Mouse (Mus musculus) MEL (cell line): ENCODE measurements around the gene Polr2h. TPM values are rescaled to one million over a fixed set of nuclear protein-coding genes. Genes with fewer than 3 reads are reported as not detected.

Experiments
- DNase-seq: peaks from one replicate; pipeline ENCODE4 v3.0.0; 2011; ENCODE audit warnings: low read depth, low spot score
- H3K27ac ChIP-seq: 2 replicates; pipeline ENCODE4 v1.5.1; 2012; ENCODE audit warnings: low read depth, mild to moderate bottlenecking, control low read depth, low read length, moderate library complexity; ENCODE audit not compliant: control insufficient read depth
- H3K27me3 ChIP-seq, 2 experiments: fragments of 150-350 bp in 1 of 2; sonication (generic) in 1 of 2; 2 replicates each; pipeline ENCODE4 v1.6.1; 2012; ENCODE audit warnings: low read length in 2 of 2, mild to moderate bottlenecking in 2 of 2, improper control_type of control experiment in 1 of 2, moderate library complexity in 1 of 2; ENCODE audit not compliant: insufficient read depth in 2 of 2, control insufficient read depth in 1 of 2
- H3K36me3 ChIP-seq, 2 experiments: 2 replicates each; pipeline ENCODE4 v1.6.1; 2012 to 2014; ENCODE audit warnings: low read length in 2 of 2, improper control_type of control experiment in 1 of 2, inconsistent platforms in 1 of 2, mild to moderate bottlenecking in 1 of 2; ENCODE audit not compliant: insufficient read depth in 2 of 2, control insufficient read depth in 1 of 2
- H3K4me1 ChIP-seq, 2 experiments: fragments of 150-350 bp in 1 of 2; sonication (generic) in 1 of 2; 2 replicates each; pipeline ENCODE4 v1.6.1; 2012; ENCODE audit warnings: low read length in 2 of 2, improper control_type of control experiment in 1 of 2, mild to moderate bottlenecking in 1 of 2; ENCODE audit not compliant: insufficient read depth in 2 of 2, control insufficient read depth in 1 of 2
- H3K4me3 ChIP-seq, 2 experiments: fragments of 150-350 bp in 1 of 2; sonication (generic) in 1 of 2; 2 replicates each; pipeline ENCODE4 v1.5.1; 2012; ENCODE audit warnings: low read depth in 2 of 2, low read length in 2 of 2, mild to moderate bottlenecking in 2 of 2, moderate library complexity in 2 of 2, control low read depth in 1 of 2, improper control_type of control experiment in 1 of 2; ENCODE audit not compliant: control insufficient read depth in 1 of 2, insufficient read depth in 1 of 2
- H3K79me2 ChIP-seq: 2 replicates; pipeline ENCODE4 v1.6.1; 2012; ENCODE audit warnings: mild to moderate bottlenecking, low read length, moderate library complexity; ENCODE audit not compliant: control insufficient read depth, poor library complexity, insufficient read depth
- H3K9ac ChIP-seq: 2 replicates; pipeline ENCODE4 v1.6.1; 2012; ENCODE audit warnings: low read depth, mild to moderate bottlenecking, control low read depth, low read length, moderate library complexity; ENCODE audit not compliant: control insufficient read depth, poor library complexity, severe bottlenecking
- H3K9me3 ChIP-seq: fragments of 150-350 bp; sonication (generic); replicated peaks from 2 replicates; pipeline ENCODE4 v1.6.1; 2012; ENCODE audit warnings: mild to moderate bottlenecking, low read length, improper control_type of control experiment, moderate library complexity; ENCODE audit not compliant: insufficient read depth
- BHLHE40 ChIP-seq: IDR thresholded peaks from 2 replicates; pipeline ENCODE4 v1.6.1; 2012; ENCODE audit warnings: low read depth, mild to moderate bottlenecking, inconsistent platforms, low read length, improper control_type of control experiment, borderline replicate concordance
- CHD2 ChIP-seq: IDR thresholded peaks from 2 replicates; pipeline ENCODE4 v1.6.1; 2011; ENCODE audit warnings: low read length, improper control_type of control experiment
- KAT2A ChIP-seq: conservative IDR thresholded peaks from 2 replicates; pipeline ENCODE4 v1.6.1; 2012; ENCODE audit warnings: low read depth, low read length, improper control_type of control experiment, inconsistent platforms
- MAFK ChIP-seq: IDR thresholded peaks from 2 replicates; pipeline ENCODE4 v1.6.1; 2011; ENCODE audit warnings: low read depth, mild to moderate bottlenecking, low read length, improper control_type of control experiment, borderline replicate concordance
- MAZ ChIP-seq: IDR thresholded peaks from 2 replicates; pipeline ENCODE4 v1.6.1; 2012; ENCODE audit warnings: low read depth, mild to moderate bottlenecking, inconsistent platforms, low read length, improper control_type of control experiment
- MEF2A ChIP-seq: IDR thresholded peaks from 2 replicates; pipeline ENCODE4 v1.6.1; 2014; ENCODE audit warnings: low read depth, mild to moderate bottlenecking, inconsistent platforms, low read length, improper control_type of control experiment; ENCODE audit not compliant: poor library complexity, insufficient replicate concordance, severe bottlenecking; ENCODE audit errors: extremely low read depth
- MXI1 ChIP-seq: IDR thresholded peaks from 2 replicates; pipeline ENCODE4 v1.6.1; 2011; ENCODE audit warnings: mild to moderate bottlenecking, low read depth, low read length, improper control_type of control experiment
- NELFE ChIP-seq: IDR thresholded peaks from 2 replicates; pipeline ENCODE4 v1.6.1; 2011; ENCODE audit warnings: low read depth, low read length, improper control_type of control experiment
- POLR2A ChIP-seq, 2 experiments: IDR thresholded peaks; 2 replicates each; pipeline ENCODE4 v1.6.1; 2011 to 2012; ENCODE audit warnings: low read length in 2 of 2, mild to moderate bottlenecking in 2 of 2, control low read depth in 1 of 2, improper control_type of control experiment in 1 of 2, low read depth in 1 of 2, moderate library complexity in 1 of 2; ENCODE audit not compliant: control insufficient read depth in 1 of 2, insufficient read depth in 1 of 2, poor library complexity in 1 of 2
- POLR2AphosphoS2 ChIP-seq: IDR thresholded peaks from 2 replicates; pipeline ENCODE4 v1.6.1; 2011; ENCODE audit warnings: low read length, improper control_type of control experiment
- RCOR1 ChIP-seq: IDR thresholded peaks from 2 replicates; pipeline ENCODE4 v1.6.1; 2012; ENCODE audit warnings: low read depth, mild to moderate bottlenecking, inconsistent platforms, low read length, improper control_type of control experiment
- SIN3A ChIP-seq: IDR thresholded peaks from 2 replicates; pipeline ENCODE4 v1.6.1; 2012; ENCODE audit warnings: low read length, improper control_type of control experiment, inconsistent platforms
- SMC3 ChIP-seq: IDR thresholded peaks from 2 replicates; pipeline ENCODE4 v1.6.1; 2011; ENCODE audit warnings: low read depth, low read length, improper control_type of control experiment
- TAL1 ChIP-seq: IDR thresholded peaks from 2 replicates; pipeline ENCODE4 v1.6.1; 2012; ENCODE audit warnings: mild to moderate bottlenecking, inconsistent platforms, low read length, moderate library complexity, mixed read lengths
- TCF12 ChIP-seq: IDR thresholded peaks from 2 replicates; pipeline ENCODE4 v1.6.1; 2014; ENCODE audit warnings: low read depth, mild to moderate bottlenecking, inconsistent platforms, low read length, improper control_type of control experiment, moderate library complexity
- ZC3H11A ChIP-seq: IDR thresholded peaks from 2 replicates; pipeline ENCODE4 v1.6.1; 2012; ENCODE audit warnings: low read depth, mild to moderate bottlenecking, inconsistent platforms, low read length, improper control_type of control experiment
- ZKSCAN1 ChIP-seq: IDR thresholded peaks from 2 replicates; pipeline ENCODE4 v1.6.1; 2012; ENCODE audit warnings: low read depth, mild to moderate bottlenecking, inconsistent platforms, low read length, improper control_type of control experiment, moderate library complexity
- polyA plus RNA-seq, 2 experiments: library from polyadenylated mRNA; stranded (reverse) in 1 of 2; unstranded in 1 of 2; fragments of >175 nt in 1 of 2; fragments of >200 nt in 1 of 2; gene quantifications; 2 replicates each; pipeline versions ENCODE4 v1.2.1 to v1.2.4; 2012; ENCODE audit warnings: low replicate concordance in 2 of 2, low read depth in 1 of 2; ENCODE audit not compliant: insufficient read length in 2 of 2, insufficient read depth in 1 of 2, missing spikeins in 1 of 2
- total RNA-seq: library from RNA; depleted of rRNA; stranded (reverse); fragments of 300-350 nt; gene quantifications from 2 replicates; pipeline ENCODE4 v1.2.3, GENCODE M21; 2012

The Polr2h gene
- total and polyA plus RNA-seq, 3 experiments = 95.4 to 180 TPM; not detected in 1

DNA sequence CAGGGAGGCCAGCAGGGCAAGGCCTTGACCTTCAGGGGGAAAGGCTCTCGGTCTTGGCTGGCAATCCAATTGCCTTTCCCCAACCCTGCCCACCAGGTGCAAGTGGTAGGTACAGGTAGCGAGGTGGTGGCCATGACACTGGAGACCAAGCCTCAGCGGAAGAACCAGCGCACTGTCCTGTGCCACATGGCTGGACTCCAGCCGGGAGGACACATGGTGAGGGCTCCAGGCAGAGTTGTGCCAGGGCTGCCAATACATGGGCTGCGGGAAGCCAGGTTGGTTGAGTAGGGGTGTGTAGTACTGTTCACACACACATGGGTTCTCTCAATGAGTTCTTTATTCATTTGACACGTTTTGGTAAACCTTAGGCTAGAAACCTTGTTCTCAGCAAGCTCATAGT is 18.7 kb downstream of the Polr2h start (continued):
- TF ChIP-seq RCOR1 = no peak
- no peak for TF ChIP-seq TAL1
- no peak for TF ChIP-seq KAT2A

DNA sequence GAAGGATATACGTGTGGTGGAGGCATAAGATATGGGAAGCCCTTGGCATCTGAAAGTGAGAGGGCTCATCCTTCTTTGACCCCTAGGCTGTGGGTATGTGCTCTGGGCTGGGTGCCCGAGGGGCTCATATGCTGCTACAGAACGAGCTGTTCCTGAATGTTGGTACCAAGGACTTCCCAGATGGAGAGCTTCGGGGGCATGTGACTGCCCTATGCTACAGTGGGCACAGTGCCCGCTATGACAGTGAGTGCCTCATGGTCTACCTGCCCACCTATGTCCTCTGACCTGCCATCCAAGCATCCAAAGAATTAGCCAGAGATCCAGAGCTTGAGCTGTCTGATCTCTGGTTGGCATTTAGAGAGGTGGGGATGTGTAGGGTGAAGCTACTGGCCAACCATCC is 19.4 kb downstream of the Polr2h start:
- Histone ChIP-seq H3K27ac (no peak overlapping the region), H3K9ac (no peak overlapping the region), H3K36me3 (no peaks in the 10 kb centered on the region), H3K4me1 (no peaks in the 10 kb centered on the region), H3K79me2 (no peaks in the 10 kb centered on the region), H3K4me3 (no peak overlapping the region), H3K9me3 (no peaks in the 10 kb centered on the region), H3K27me3 (no peaks in the 10 kb centered on the region; a peak in 2 of 4 replicates)
- TF ChIP-seq MXI1 (no peak), TCF12 (no peak), KAT2A (no peak), CHD2 (no peak), MAZ (no peak), NELFE (no peak), MEF2A (no peak), ZC3H11A (no peak), SMC3 (no peak)
- no peak for DNase-seq

DNA sequence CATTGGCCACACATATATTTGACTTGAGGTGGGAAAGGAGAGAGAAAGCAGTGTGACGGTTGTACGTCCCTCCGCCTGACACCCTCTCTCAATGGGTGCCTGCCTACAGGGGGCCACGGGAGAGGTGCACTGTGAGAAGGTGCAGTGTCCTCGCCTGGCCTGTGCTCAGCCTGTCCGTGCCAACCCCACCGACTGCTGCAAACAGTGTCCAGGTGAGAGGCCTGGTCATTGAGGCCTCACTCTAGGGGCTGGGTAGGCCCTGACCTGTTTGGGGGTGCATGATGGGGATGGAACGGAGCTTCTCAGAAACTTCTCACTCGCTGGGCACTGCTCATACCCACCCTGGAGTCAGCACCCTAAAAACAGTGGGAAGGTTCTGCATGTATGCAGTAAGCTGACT is 22.4 kb downstream of the Polr2h start:
- TF ChIP-seq POLR2A (IDR thresholded peaks at IDR 0.05; ENCODE audit: control insufficient read depth in 1 of 2, insufficient read depth in 1 of 2, low read depth in 1 of 2, low read length in 2 of 2, poor library complexity in 1 of 2) (no peak), NELFE (no peak), POLR2AphosphoS2 (no peak), SIN3A (no peak), MAFK (no peak), BHLHE40 (no peak), ZKSCAN1 (no peak)
- TF ChIP-seq, all 39 proteins: peak for 0
- DNase-seq = no peak
- Histone ChIP-seq H3K4me3 (no peak overlapping the region), H3K36me3 (no peaks in the 10 kb centered on the region), H3K27ac (no peak overlapping the region), H3K79me2 (no peaks in the 10 kb centered on the region), H3K4me1 (no peaks in the 10 kb centered on the region), H3K9me3 (no peaks in the 10 kb centered on the region), H3K27me3 (no peaks in the 10 kb centered on the region; a peak in 1 of 4 replicates), H3K9ac (no peak overlapping the region)
